Mouse (Mus musculus) lung, adult 2 months (tissue): ENCODE results near the gene Bcl2l11. TPM values are rescaled to one million over a fixed set of nuclear protein-coding genes. Genes with fewer than 3 reads are reported as not detected.
A peak's percentile ranks its signal among the peaks of the same experiment; 100 is the strongest.
"Not testable (repeated sequence)": the region's sequence is repeated elsewhere in the genome, so short reads cannot be mapped to it uniquely, and the experiment has no call there.

ENCODE experiments used
- DNase-seq: peaks from one replicate; pipeline ENCODE4 v3.0.0; 2022
- H3K4me1 ChIP-seq: fragments of 200-500 bp; 2 replicates; pipeline ENCODE4 v1.6.1; 2011; ENCODE audit warnings: low read length; ENCODE audit not compliant: control insufficient read depth, insufficient read depth
- H3K4me3 ChIP-seq: fragments of 200-500 bp; replicated peaks from 2 replicates; pipeline ENCODE3; 2011; ENCODE audit warnings: low read depth, mild to moderate bottlenecking, control low read depth, low read length; ENCODE audit errors: extremely low read depth
- CTCF ChIP-seq: fragments of 200-500 bp; IDR thresholded peaks from 2 replicates; pipeline ENCODE4 v1.5.1; 2011; ENCODE audit warnings: mild to moderate bottlenecking, low read length, control low read depth; ENCODE audit not compliant: insufficient read depth
- POLR2A ChIP-seq: fragments of 200-500 bp; IDR thresholded peaks from 2 replicates; pipeline ENCODE4 v1.6.1; 2011; ENCODE audit warnings: low read depth, mild to moderate bottlenecking, control low read depth, low read length, borderline replicate concordance; ENCODE audit errors: extremely low read depth
- WGBS: fragments of 180-500 bp; shearing (Covaris S2); methylation state at CpG from one replicate; pipeline ENCODE4 v1.1.7; 2018; 5-methylcytosine and 5-hydroxymethylcytosine counted together
- polyA plus RNA-seq: library from polyadenylated mRNA; depleted of rRNA; stranded (reverse); fragments of >200 nt; gene quantifications from 2 replicates; pipeline ENCODE4 v1.2.3, GENCODE M21; 2012

The Bcl2l11 gene
- polyA plus RNA-seq, 1 experiment, result 24.5 TPM

GRCm38 (mm10) chr2:128177241-128177661 is 51.4 kb downstream of the Bcl2l11 start:
- DNase-seq, result no peak
- Histone ChIP-seq H3K4me1 (peaks cover 4% of the 10 kb centered on the region; the same call in 1 of the 2 replicates), H3K4me3 (no peak overlapping the region)
- no peak for TF ChIP-seq POLR2A
- no peak for TF ChIP-seq CTCF
- 80% methylated on average over 5 of the region's 5 CpGs for WGBS

GRCm38 (mm10) chr2:128179126-128179807 is 53.4 kb downstream of the Bcl2l11 start:
- 45% methylated on average over 18 of the region's 18 CpGs for WGBS
- peaks cover 4% of the 10 kb centered on the region; the same call in 1 of the 2 replicates for H3K4me1 ChIP-seq
- no peak overlapping the region for H3K4me3 ChIP-seq
- TF ChIP-seq CTCF (no peak), POLR2A (no peak)
- DNase-seq, result peak; percentile 49

- H3K4me1 ChIP-seq, result peaks cover 4% of the 10 kb centered on the region; the same call in 1 of the 2 replicates
- H3K4me3 ChIP-seq, result no peak overlapping the region
- TF ChIP-seq CTCF, result no peak
- TF ChIP-seq POLR2A, result no peak
- peak; percentile 85 for DNase-seq
- WGBS, result 13% methylated on average over 9 of the region's 9 CpGs
These were observed 54.1 kb downstream of the Bcl2l11 start for GRCm38 (mm10) chr2:128179808-128180379.

- not testable (repeated sequence) for DNase-seq, H3K4me1 ChIP-seq, H3K4me3 ChIP-seq
- 91% methylated on average over 9 of the region's 9 CpGs for WGBS
These were observed 56.3 kb downstream of the Bcl2l11 start for GRCm38 (mm10) chr2:128182181-128182580.

GRCm38 (mm10) chr2:128182751-128183150 is 56.9 kb downstream of the Bcl2l11 start:
- TF ChIP-seq CTCF (no peak), POLR2A (no peak)
- no peak for DNase-seq
- H3K4me3 ChIP-seq, result no peak overlapping the region
- no peaks in the 10 kb centered on the region; the same call in 1 of the 2 replicates for H3K4me1 ChIP-seq
- WGBS, result 87% methylated on average over 4 of the region's 4 CpGs

GRCm38 (mm10) chr2:128183762-128184161 is 57.9 kb downstream of the Bcl2l11 start:
- no peak overlapping the region for H3K4me3 ChIP-seq
- H3K4me1 ChIP-seq, result no peaks in the 10 kb centered on the region; the same call in 1 of the 2 replicates
- TF ChIP-seq CTCF, result no peak
- no peak for TF ChIP-seq POLR2A
- 88% methylated on average over 4 of the region's 4 CpGs for WGBS
- DNase-seq, result no peak

- no peak for TF ChIP-seq POLR2A
- TF ChIP-seq CTCF, result no peak
- H3K4me3 ChIP-seq, result no peak overlapping the region
- 58% methylated on average over 4 of the region's 4 CpGs for WGBS
- H3K4me1 ChIP-seq, result no peaks in the 10 kb centered on the region
- DNase-seq, result no peak
These were observed 60.1 kb downstream of the Bcl2l11 start for GRCm38 (mm10) chr2:128185942-128186341.

GRCm38 (mm10) chr2:128187277-128187676 is 61.4 kb downstream of the Bcl2l11 start:
- DNase-seq, result no peak
- 77% methylated on average over 1 of the region's 1 CpGs for WGBS
- no peaks in the 10 kb centered on the region for H3K4me1 ChIP-seq
- TF ChIP-seq POLR2A, result no peak
- no peak for TF ChIP-seq CTCF
- no peak overlapping the region for H3K4me3 ChIP-seq

- TF ChIP-seq CTCF (no peak), POLR2A (no peak)
- H3K4me3 ChIP-seq, result no peak overlapping the region
- 61% methylated on average over 3 of the region's 3 CpGs for WGBS
- no peak for DNase-seq
- H3K4me1 ChIP-seq, result no peaks in the 10 kb centered on the region
These were observed 62.6 kb downstream of the Bcl2l11 start for GRCm38 (mm10) chr2:128188461-128188860.

GRCm38 (mm10) chr2:128189691-128190090 is 63.9 kb downstream of the Bcl2l11 start:
- Histone ChIP-seq H3K4me1 (no peaks in the 10 kb centered on the region), H3K4me3 (no peak overlapping the region)
- TF ChIP-seq CTCF (no peak), POLR2A (no peak)
- 23% methylated on average over 10 of the region's 10 CpGs for WGBS
- no peak for DNase-seq

GRCm38 (mm10) chr2:128190196-128190595 is 64.4 kb downstream of the Bcl2l11 start:
- H3K4me3 ChIP-seq, result no peak overlapping the region
- no peak for DNase-seq
- H3K4me1 ChIP-seq, result no peaks in the 10 kb centered on the region
- TF ChIP-seq POLR2A (no peak), CTCF (no peak)
- 51% methylated on average over 5 of the region's 5 CpGs for WGBS
